Mouse (Mus musculus): ENCODE results near the gene Ppm1e.

The Ppm1e gene

DNA sequence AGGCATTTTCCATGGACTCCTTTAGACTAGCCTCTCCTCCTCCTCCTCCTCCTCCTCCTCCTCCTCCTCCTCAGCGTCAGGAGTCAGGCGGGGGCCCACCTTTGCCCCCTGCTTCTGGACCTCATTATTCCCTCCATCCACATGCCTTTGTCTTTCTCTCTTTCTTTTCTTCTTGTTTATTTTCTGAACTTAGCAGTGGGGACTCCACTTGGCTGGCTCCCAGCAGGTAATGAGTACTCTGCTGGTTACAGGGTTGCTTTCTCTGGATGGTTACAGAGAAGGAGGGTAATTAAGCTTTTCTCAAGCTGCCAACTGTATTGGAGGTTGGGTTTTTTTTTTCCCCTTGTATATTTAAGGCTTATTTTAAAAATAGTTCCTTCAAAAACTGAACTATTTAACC, 87.9 kb downstream of the Ppm1e start:
- CTCF ChIA-PET = interaction anchor here in 1 of 4 experiments (0.7 kb wide), 1 partner anchor 77 kb away, joined by 3 read pairs; no protein-coding TSS in a partner anchor
- POLR2A ChIA-PET = no interaction called here

DNA sequence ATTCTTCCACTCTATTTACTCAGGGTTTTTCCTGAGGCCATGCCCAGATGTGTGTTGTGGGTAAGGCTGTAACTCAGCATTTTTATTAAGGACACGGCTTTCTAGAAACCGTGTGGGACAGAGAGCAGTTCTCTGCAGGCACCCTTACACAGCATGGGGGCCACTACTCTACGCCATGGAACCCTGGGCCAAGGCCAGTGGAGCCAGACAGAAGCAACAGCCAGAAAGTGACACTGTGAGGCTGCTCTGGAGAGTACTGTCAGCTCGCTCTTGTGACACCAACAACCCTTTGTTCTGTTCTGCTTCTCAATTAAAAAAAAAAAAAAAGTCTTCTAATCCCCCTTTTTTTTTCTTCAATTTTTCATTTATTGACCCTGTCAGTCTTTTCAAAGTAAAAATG, 88.4 kb downstream of the Ppm1e start:
- ChIA-PET POLR2A (no interaction called here), CTCF (interaction anchor here in 2 of 4 experiments (0.7 kb wide), 3 partner anchors 76 to 853 kb away, joined by 3 to 4 read pairs (median 3); no protein-coding TSS in a partner anchor)

DNA sequence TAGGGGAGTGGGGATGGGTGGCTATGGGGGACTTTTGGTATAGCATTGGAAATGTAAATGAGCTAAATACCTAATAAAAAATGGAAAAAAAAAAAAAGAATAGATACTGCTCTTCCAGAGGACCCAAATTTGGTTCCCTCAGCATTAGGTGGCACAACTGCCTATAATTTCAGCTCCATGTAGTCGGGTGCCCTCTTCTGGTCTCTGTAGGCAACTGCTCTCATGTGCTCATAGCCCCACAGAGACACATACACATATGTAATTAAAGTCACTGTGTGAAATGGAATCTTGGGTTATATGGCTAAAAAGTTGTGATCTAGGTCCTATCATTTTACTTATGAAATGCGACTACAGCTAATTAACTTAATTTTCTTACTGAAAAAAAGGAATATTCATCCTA, 90.0 kb downstream of the Ppm1e start:
- POLR2A ChIA-PET = interaction anchor here in 2 of 4 experiments (0.6 to 1.0 kb wide), 5 partner anchors 31 to 581 kb away, joined by 3 to 5 read pairs (median 3); no protein-coding TSS in a partner anchor
- CTCF ChIA-PET = interaction anchor here (0.5 to 1.8 kb wide), 22 partner anchors 8 to 452 kb away, joined by 3 to 11 read pairs (median 4); no protein-coding TSS in a partner anchor

DNA sequence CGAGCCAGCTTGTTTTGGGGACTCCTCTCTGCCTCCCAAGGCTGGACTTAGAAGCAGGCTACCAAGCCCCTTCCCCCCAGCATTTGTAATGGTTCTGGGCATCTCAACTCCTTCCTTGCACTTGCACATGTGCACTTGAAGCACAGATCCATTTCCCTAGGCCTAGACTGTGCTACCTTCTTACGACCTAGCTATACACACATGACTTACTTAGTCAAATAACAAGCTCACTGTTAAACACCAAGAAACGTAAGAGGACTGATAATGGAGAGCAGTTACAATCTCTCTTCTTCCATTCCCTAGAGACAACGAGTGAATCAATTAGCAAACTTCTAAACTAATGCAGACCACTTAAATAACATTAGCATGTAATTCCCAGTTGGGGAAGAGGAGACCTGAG, 92.6 kb downstream of the Ppm1e start:
- POLR2A ChIA-PET = interaction anchor here in 2 of 4 experiments (0.8 to 0.9 kb wide), 2 partner anchors 138 to 157 kb away, joined by 3 read pairs; no protein-coding TSS in a partner anchor
- CTCF ChIA-PET = interaction anchor here in 2 of 4 experiments (0.5 to 0.6 kb wide), 2 partner anchors 9 to 10 kb away, joined by 4 to 8 read pairs; no protein-coding TSS in a partner anchor

DNA sequence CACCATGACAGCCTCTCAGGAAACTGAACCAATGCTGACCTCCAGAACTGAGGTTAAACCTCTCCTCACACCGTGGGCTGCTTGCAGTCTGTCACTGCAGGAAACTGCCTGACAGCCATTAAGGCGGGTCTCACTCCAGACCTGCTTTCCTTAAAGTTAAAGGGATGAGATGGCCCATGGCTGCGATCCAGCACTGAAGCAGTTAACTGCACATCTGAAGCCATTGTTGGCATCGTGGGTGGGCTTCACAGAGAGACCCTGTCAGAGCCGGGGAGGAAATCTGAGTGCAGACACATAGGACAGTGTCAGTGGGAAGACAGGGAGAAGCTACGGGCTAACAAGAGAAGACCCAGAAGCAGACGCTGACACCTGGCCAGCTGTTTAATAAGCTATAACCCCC, 94.9 kb downstream of the Ppm1e start:
- POLR2A ChIA-PET = interaction anchor here in 1 of 4 experiments (0.5 to 1.5 kb wide), 3 partner anchors 111 to 162 kb away, joined by 3 to 11 read pairs (median 3); no protein-coding TSS in a partner anchor
- CTCF ChIA-PET = interaction anchor here in 1 of 4 experiments (0.6 to 0.9 kb wide), 2 partner anchors 79 to 611 kb away, joined by 3 read pairs; no protein-coding TSS in a partner anchor

DNA sequence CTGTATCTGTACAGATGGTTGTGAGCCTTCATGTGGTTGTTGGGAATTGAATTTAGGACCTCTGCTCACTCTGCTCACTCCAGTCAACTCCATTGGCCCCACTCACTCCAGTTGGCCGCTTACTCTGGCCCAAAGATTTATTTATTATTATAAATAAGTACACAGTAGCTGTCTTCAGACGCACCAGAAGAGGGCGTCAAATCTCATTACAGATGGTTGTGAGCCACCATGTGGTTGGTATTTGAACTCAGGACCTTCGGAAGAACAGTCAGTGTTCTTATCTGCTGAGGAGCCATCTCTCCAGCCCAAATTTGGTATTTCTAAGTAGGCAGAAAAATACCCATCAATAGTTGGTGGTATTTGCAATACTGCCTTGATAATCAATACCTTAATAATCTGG, 97.1 kb downstream of the Ppm1e start:
- CTCF ChIA-PET = interaction anchor here in 2 of 4 experiments (1.0 kb wide), 2 partner anchors 108 to 142 kb away, joined by 3 to 7 read pairs; no protein-coding TSS in a partner anchor
- POLR2A ChIA-PET = interaction anchor here in 1 of 4 experiments (1.3 kb wide), 1 partner anchor 29 kb away, joined by 3 read pairs; no protein-coding TSS in a partner anchor

DNA sequence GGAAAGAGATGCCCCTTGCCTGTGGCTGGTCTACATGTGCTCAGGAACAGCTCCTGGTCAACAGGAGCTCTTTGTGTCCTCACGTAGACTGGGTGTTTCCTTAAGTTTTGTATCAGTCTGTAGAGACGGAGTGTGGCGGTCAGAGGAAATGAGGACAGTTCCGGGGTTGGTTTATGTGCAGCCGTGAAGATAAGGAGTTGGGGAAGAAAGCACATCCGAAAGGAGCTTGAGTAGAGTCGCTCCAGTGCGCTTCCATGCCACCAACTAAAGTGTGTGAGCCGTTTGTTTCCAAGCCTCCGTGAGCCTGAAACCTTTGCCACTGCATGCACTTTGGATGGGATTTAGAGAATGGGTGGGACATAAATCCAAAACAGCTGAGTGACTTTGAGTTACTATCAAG, 99.0 kb downstream of the Ppm1e start:
- POLR2A ChIA-PET = interaction anchor here in 1 of 4 experiments (0.6 to 1.4 kb wide), 3 partner anchors 9 to 101 kb away, joined by 3 to 4 read pairs (median 3); no protein-coding TSS in a partner anchor
- CTCF ChIA-PET = interaction anchor here in 2 of 4 experiments (0.5 to 1.3 kb wide), 3 partner anchors 9 to 656 kb away, joined by 3 to 5 read pairs (median 4); no protein-coding TSS in a partner anchor

DNA sequence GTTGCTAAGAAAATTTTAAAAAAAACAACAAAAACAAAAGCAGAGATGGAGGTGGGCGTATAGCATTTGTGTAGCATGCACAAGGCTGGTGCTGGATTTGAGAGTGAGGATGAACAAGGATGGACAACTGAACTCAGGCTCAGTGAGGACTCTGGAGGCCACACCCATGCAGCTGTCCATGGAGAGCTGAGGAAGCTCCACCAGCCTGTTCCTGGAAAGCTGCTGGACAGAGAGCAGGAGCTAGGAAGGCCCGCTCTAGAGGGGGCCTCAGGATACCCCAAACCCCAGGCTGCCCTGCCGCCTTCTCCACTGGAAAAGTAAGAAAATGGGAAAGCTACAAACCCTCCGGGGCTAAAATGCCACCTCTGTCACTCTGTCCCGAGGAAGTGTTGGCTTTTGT, 101.5 kb downstream of the Ppm1e start:
- ChIA-PET CTCF (interaction anchor here in 3 of 4 experiments (0.7 to 1.6 kb wide), 3 partner anchors 9 to 12 kb away, joined by 4 read pairs; no protein-coding TSS in a partner anchor), POLR2A (interaction anchor here in 3 of 4 experiments (0.5 to 0.9 kb wide), 3 partner anchors 102 to 169 kb away, joined by 3 read pairs; partner anchors contain the start of gene Ppm1e (in 1 of the 3))

DNA sequence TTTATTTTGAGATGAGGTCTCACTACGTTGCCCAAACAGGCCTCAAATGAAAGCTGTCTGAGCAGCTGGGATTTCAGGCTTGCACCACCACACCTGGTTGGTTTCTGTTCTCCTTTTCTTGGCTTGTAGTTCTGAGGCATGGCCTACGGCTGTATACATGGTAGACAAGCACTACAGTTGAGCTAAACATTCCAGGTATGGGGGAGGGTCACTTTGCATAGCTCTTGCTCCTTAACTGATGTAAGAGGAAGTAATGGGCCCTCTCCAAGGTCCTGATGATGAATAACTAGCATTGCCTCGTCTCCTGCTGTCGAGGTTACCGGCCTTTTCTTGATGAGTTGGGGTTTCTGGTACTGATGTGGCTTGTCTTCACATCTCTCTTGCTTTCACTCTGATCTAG, 104.7 kb downstream of the Ppm1e start:
- ChIA-PET POLR2A (interaction anchor here in 3 of 4 experiments (0.5 to 1.5 kb wide), 7 partner anchors 11 to 1529 kb away, joined by 3 to 9 read pairs (median 5); partner anchors contain the start of genes Prr11 (in 1 of the 3) and Ska2 (in 1 of the 3)), CTCF (interaction anchor here in 1 of 4 experiments (0.8 to 1.5 kb wide), 5 partner anchors 13 to 105 kb away, joined by 3 to 7 read pairs (median 4); partner anchors contain the start of gene Ppm1e)

DNA sequence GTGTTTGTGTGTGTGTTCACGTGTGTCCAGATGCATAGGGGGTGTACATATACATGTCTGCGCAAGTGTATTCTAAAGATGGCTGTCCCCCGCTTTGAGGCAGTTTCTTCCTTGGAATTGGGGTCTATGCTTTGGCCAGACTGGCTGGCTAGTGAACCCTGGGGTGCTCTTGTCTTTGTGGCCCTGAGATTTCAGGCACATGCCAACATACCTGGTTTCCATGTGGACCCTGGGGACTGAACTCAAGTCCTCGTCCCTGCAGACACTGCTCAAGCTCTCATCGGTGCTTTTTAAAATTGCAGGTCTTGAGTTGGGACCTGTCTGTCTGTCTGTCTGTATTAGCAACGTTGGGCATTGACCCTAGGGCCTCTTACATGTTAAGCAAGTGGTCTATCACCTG, 105.5 kb downstream of the Ppm1e start:
- ChIA-PET CTCF (no interaction called here), POLR2A (no interaction called here)

DNA sequence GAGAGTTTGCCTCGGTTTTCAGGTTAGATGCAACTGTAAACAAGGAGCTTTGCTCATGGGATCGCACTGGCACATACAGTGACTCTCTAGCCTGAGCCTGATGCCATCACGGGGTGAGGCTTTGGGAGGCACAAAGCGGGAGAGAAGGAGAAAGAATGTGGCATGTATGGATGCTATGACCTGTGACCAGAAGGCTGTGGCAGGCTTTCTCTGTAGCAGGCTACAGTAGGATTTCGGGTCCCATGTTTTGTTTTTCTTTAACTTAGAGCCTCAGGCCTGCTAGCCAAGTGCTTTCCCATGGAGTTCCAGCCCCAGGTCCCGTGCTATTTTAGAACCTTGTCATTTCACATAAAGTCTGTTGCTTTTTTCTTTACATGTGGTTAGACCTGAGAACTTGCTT, 108.7 kb downstream of the Ppm1e start:
- ChIA-PET POLR2A (interaction anchor here in 1 of 4 experiments (1.0 kb wide), 1 partner anchor 10 kb away, joined by 4 read pairs; no protein-coding TSS in a partner anchor), CTCF (no interaction called here)

DNA sequence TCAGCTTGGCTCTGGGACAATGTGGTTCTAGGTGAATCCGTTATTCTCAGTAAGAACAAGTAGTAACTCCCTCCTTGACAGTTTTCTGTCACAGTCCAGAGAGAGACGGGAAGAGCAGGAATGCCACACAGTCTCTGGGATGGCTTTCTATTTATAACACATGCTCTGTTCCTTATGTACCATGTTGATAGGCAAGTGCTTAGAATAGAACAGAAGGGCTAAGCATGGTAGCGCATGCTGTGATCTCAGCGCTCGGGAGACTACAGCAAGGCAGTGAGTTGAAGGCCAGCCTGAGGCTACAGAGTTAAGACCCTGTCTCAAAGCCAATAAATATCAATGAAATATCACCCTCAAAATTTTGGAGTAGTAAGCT, 111.3 kb downstream of the Ppm1e start:
- CTCF ChIA-PET = no interaction called here

DNA sequence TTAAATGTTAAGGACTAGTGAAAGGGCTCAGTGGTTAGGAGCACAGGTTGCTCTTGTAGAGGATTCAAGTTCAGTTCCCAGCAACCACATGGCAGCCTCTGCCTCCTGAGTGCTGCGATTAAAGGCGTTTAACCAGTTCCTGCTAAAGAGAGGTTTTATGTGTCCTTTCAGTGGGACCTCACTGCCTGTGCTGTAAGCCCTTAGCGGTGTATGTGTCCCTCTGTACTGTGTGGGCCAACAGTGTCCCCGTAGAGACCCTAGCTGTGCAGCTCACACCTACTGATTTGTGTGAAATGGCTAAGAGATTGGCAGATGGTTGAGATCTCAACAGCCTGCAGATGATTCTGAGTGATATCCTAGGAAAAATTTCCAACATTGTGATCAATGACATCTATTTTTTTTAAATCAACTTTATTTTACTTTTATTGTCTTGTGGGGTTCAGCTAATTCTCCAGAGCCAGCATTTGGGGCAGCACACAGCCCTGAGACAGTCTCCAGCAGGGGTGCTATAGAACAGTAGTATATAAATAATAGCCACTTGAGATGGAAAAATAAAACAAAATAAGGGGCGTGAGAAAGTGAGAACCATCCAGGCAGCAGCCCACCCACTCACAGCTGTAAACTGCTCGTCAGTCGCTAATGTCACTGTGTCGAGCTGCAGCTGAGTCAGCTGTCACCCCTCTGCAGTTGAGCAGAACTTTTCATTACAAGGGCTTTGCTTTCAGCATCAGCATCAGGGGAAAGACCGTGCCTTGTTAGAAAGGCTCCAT, 111.9 kb downstream of the Ppm1e start:
- CTCF ChIA-PET = no interaction called here
- POLR2A ChIA-PET = no interaction called here

More for the DNA sequence above, 111.3 kb downstream of the Ppm1e start:
- POLR2A ChIA-PET = no interaction called here

DNA sequence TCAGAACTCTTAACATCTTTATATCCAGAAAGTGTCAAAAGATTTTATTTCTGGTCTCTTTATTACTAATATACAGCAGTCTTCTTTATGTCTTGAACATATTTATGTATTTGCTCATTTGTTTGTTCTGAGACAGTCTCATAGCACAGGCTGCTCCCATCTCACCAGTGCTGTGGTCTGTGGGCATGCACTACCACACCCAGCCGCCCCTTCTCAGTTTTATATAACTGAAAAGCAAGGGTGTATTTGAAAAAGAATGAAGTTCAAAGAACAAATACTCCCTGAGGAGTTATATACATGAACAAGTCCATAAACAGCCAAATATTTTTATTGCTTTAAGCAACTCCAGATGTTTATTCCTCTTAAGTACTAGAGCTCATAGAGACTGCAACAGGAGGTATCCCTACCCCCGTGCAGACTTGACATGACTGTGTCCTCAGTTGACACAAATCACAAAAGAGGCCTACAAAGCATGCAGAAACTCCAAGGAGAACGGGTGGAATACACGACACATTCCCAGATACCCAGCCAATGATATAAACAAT, 112.6 kb downstream of the Ppm1e start:
- CTCF ChIA-PET = no interaction called here
- POLR2A ChIA-PET = interaction anchor here in 1 of 4 experiments (0.6 kb wide), 1 partner anchor 570 kb away, joined by 3 read pairs; no protein-coding TSS in a partner anchor

DNA sequence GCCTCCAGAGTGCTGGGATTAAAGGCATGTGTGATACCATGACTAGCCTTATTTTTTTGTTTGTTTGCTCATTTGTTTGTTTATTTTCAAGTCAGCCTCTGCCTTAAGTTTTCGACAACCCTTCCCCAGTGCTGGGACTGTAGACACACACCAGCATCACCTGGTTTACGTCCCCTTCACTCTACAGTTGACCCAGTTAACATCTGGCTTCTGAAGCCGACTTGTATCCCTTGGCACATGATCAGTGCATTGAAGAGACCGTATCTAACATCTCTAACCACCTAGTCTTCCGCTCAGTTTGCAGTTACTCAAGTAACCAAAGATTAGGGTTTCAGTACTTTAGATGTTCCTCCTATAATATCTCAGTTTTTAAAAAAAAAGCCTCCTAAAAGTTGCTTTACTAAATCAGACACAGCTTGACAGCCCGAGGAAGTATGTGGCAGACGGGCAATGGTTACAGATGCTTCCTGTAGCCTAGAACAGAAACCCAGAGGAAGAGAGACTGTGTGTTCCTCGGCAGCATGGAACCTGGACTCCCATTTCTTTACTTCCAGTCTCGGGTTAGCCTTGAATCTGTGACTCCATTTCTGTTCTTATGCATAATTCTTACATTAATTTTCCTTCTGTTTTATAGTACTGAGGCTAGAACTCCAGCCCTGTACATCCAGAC, 113.5 kb downstream of the Ppm1e start:
- POLR2A ChIA-PET = no interaction called here
- CTCF ChIA-PET = no interaction called here

DNA sequence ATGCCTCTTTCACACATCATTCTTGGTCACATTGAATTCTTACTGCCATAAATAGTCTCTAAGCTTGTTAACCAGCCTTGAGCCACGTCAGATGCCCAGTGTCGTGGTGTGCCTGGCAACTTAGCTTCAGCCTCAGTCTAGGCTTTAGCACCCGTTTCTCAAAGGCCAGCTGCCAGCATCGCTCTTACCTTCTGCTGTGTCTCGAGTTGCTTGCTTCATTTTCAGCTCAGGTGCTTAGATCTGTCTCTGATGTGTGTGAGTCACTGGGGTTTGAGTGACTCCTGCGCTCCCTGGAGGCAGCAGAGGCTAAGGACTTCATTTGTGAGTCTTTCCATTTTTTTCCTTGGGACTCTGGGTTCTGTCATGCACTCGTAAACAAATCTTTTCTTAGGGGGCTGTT, 117.6 kb downstream of the Ppm1e start:
- CTCF ChIA-PET = interaction anchor here in 1 of 4 experiments (1.1 kb wide), 1 partner anchor 13 kb away, joined by 4 read pairs; no protein-coding TSS in a partner anchor
- POLR2A ChIA-PET = interaction anchor here in 1 of 4 experiments (0.6 kb wide), 1 partner anchor 163 kb away, joined by 7 read pairs; no protein-coding TSS in a partner anchor

DNA sequence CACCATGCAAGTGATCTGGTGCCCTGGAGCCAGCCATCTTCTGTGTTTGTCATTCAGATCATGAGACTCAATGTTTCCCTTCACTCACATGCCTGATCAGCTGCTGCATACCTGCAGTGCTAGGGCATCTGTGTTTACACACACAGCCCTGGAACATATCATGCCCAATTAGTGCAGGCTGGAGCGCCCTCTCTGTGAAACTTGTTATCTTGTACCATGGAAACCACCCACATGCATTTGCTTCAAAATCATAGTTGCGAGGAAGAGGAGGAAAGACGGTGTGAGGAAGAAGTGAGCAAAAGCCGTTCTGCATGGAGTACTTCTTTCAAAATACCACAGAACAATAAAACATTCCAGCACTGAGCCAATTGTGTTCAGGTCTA, 118.0 kb downstream of the Ppm1e start:
- ChIA-PET POLR2A (no interaction called here), CTCF (interaction anchor here in 1 of 4 experiments (1.1 kb wide), 1 partner anchor 14 kb away, joined by 4 read pairs; no protein-coding TSS in a partner anchor)

DNA sequence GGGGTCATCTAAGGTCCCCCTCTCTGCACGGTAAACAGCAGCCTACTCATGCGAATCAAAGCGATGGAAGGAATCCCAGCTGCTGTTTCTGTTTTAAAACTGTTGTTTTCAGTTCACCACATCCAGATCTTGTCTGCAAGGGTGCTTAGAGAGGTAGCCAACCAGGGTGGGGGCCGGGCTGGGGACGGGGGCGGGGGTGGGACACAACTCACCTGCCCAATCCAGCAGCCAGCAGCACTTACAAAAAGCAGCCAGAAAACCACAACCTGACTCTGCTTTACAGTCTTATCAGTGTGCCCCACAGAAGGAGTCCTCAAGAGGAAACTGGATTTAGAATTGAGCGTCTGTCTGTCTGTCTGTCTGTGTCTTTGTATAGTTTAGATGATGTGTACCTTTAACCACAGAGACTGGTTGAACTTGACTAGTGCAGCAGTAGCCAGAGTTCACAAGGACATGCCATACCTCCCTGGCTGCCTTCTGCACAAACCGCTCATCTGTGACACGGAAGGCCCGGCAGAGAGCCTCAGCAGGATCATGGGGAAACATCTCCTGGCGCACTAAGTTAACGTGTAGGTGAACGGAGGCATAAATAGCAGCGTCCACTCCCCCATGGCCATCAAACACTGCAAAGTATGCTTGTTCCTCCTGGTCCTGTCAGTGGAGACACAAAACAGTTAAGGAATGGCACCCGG, 118.5 kb downstream of the Ppm1e start:
- POLR2A ChIA-PET = no interaction called here
- CTCF ChIA-PET = interaction anchor here in 1 of 4 experiments (0.6 kb wide), 1 partner anchor 204 kb away, joined by 3 read pairs; no protein-coding TSS in a partner anchor
